Mouse (Mus musculus) thymus, postnatal 10 days (tissue): ENCODE measurements around the gene Astl.
A peak's percentile ranks its signal among the peaks of the same experiment; 100 is the strongest.
"Not testable (repeated sequence)": the region's sequence is repeated elsewhere in the genome, so short reads cannot be mapped to it uniquely, and the experiment has no call there.

Experiments
- DNase-seq, 2 experiments: peaks; one replicate each; pipeline ENCODE4 v3.0.0; 2021; ENCODE audit warnings: low spot score in 2 of 2

Gene Astl

DNA sequence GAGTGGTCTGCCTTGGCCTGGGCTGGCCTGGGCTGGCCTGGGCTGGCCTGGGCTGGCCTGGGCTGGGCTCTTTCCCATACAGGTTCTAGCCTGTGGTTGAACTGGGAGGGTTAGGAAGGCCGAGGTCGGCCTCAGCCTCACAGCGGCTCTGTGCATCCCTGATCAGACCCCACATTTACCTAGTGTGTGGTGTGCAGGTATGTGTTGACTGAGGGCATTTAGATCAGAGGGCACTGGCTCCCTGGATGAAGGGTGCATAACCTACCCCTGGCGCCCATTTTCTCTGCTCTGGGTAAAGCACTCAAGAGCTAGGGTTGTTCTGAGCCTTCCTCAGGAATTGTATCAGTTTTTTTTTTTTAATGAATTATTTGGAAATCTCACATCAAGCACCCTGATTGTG lies at the start of gene Astl:
Gene Astl (plus strand): TSS at position 224 of the 400 bp plus-strand sequence.
- DNase-seq, result peak in 1 of 2 experiments; percentile 11

- DNase-seq, result no peak
Observed at GRCm38 (mm10) chr2:127292250-127292649, 46.2 kb upstream of the Astl start.

DNA sequence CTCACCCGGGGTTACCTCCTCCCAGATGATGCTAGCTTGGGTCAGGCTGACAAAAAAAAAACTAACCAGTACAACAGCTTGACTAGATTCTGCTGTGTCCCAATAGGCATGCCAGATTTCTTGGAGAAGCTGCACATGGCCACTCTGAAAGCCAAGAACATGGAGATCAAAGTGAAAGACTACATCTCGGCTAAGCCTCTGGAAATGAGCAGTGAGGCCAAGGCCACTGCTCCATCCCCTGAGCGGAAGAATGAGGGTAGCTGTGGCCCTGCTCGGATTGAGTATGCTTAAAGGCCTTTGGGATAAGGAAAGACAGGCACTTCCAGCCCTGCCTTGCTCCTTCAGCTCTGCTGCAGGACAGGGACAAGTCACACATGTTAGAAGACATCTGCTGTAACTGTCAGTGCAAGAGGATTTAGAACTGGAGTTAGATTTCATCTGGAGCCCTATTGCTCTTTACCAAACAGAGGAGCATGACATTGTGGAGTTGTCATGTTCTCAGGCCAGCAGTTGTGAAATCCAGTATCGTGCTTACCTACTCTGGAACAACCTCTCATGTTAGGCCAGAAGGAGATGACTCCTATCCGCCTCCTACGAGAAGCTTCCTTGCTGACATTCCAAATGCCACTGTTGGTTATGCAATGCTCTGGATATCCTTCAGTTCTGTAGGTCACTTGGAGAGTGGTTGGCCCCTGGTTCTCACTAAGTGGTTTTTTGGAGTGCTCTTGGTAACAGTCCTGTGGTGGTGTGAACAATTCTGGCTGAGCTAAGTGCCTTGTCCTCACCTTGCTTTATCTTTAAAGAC lies 41.2 kb upstream of the Astl start:
- DNase-seq, result no peak

DNA sequence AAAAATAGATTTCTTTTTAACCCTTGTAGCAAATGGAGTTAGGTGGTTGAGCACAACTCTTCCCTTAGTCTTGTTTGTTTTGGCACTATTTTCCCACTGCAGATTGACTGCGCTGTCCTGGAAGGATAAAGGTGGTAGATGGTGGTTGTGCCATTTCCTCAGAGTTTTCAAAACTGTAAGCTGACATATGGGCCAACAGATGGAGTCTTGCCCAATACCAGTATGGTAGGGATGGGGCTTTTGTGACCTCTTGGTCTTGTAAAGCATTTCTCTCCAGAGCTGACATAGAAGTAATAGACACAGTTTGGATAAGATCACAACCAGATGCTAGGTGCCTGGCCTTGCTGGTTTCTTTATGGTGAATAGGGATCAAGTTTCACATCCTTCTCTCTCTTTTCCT lies 40.4 kb upstream of the Astl start:
- no peak for DNase-seq

DNA sequence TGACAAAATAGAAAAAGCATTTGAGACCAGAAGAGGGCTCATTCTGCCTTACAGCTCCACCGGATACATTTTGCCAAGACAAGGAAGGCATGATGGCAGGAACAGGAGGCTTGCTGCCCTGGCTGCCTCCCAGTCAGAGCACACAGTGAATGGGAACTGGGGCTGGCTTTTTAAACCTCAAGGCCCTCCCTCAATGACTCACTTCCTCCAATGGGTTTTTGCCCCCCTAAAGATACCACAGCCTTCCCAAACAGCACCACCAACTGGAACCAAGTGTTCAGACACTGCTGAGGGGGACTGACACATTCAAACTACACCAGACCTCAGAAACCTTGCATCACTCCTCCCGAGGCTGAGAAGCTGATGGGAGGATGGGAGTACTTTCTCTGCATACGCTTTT lies 37.7 kb upstream of the Astl start:
- DNase-seq, result no peak

DNA sequence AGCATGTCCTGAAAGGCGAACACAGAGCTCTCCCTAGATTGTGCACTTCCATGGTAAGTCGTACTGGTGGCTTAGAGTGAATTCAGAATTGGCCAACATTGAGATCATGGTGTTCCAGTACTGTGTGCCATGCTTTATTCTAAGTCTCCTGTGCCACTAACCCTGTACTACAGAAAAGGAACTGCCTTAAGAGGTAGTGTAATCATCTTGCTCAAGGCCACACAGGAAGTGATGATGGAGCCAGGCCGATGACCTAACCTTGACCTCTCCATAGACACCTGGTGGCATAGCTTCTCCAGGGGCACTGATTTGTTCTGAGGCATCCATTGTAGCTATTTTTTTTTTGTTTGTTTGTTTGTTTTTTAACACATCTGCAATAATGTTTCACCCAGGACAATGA lies 36.6 kb upstream of the Astl start:
- no peak for DNase-seq

GRCm38 (mm10) chr2:127304192-127304591 lies 34.2 kb upstream of the Astl start:
- not testable (repeated sequence) for DNase-seq

DNA sequence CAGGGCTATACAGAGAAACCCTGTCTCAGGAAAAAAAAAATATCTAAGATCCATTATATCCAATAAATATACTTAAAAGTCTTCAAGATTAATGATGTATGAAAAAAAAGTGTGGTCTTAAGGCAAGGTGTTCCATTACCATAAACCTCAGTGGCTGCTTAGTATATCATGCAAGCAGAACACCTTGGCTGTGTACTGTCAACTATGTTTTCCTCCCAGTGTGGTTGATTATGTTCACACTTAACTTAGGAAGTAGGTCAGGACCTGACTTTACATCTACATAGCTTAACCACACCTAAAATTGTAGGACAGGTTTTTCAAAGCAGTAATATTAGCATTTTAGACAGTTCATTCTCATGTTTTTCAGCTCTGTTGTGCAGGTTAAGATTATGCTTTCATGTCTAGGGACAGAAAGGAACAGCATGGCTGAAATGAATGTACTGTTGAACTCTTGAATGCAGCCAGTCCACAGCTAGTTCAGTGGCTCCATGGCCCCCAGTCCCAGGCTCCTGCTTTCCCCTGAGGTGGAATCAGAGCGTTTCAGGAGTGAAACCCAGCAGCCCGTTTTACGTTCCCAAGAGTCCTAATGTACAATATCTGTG lies 33.7 kb upstream of the Astl start:
- DNase-seq, result no peak

DNA sequence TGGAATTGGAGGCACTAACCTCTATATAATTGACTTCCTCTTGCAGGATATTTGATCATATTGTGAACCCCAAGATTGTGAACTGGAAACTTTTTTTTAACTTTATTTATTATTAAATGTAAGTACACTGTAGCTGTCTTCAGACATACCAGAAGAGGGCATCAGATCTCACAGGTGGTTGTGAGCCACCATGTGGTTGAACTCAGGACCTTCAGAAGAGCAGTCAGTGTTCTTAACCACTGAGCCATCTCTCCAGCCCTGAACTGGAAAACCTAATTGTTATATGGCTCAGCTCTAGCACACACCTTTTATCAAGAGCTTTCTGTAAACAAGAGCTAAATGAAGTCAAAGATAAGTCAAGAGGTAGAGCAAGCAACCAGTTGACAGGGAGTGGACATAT lies 32.3 kb upstream of the Astl start:
- DNase-seq, result no peak

GRCm38 (mm10) chr2:127307179-127307578 lies 31.3 kb upstream of the Astl start:
- DNase-seq, result no peak

- DNase-seq, result peak in 1 of 2 experiments; percentile 45
Observed at GRCm38 (mm10) chr2:127308660-127309059, 29.8 kb upstream of the Astl start.

- no peak for DNase-seq
Observed at GRCm38 (mm10) chr2:127310246-127310645, 28.2 kb upstream of the Astl start.

DNA sequence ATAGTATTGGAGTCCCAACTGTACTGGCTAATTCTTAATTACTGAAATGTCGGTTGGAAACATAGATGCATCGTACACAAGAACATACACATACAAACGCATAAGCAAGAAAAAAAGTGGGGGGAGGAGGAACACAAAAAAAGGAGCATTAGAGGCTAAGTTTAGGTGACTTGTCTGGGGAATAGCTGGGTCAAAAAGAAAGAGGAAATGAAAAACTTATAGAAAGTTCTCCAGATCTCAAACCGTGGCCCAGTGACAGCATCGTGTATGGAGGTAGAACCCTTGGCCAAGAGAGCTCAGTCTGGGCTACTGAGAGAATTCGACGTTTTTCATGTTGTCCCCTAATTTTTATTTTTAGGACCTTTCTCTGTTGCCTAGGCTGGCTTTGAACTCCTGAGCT lies 27.8 kb upstream of the Astl start:
- no peak for DNase-seq

DNA sequence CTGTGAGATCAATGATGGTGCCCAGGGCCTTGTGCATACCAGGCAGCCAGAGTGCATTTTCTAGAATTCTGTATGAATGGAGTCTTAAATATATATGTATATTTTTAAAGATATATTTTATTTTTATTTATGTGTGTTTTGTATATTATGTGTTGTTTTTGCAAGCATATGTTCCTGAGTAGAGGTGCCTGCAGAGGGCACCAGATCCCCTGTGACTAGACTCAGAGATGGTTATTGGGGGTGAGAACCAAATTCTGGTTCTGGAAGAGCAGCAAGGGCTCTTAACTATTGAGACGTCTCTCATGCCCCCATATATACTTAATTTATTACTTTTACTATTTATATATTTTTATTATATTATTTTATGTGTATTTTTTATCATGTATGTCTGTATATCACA lies 27.2 kb upstream of the Astl start:
- no peak for DNase-seq

GRCm38 (mm10) chr2:127312801-127313200 lies 25.6 kb upstream of the Astl start:
- no peak for DNase-seq

GRCm38 (mm10) chr2:127313878-127314277 lies 24.6 kb upstream of the Astl start:
- no peak for DNase-seq

DNA sequence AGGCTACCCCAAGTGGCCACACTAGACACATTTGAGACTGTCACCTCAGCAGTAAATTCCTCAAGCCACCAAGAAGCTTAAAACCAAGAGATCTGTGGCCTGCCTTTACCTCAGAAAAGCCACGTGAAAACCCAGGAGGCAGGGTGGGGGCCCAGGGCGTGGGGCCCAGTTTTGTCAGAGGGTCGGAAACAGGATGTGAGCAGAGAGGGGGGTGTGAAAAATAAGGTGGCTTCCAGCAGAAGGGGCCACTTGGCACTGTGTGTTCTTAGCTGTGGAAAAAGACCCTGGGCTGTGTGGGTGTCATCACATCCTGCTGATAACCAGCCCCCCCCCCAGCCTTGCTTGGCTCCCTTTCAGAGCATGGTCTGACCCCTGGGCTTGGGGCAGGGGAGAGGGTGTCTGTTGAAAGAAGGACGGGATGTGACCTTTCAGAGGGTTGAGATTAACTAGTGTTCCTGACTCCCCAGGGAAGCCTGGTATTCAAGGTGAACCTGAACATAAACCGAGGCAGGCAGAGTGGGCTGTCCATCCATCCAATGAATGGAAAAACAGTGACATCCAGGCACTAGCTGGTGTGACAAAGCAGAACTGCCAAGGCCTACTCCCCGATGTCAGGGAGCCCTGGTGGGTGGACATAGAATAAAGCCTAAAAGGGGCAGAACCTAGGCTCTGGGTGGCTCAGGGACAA lies 23.8 kb upstream of the Astl start:
- peak; percentile 83 to 87 for DNase-seq

DNA sequence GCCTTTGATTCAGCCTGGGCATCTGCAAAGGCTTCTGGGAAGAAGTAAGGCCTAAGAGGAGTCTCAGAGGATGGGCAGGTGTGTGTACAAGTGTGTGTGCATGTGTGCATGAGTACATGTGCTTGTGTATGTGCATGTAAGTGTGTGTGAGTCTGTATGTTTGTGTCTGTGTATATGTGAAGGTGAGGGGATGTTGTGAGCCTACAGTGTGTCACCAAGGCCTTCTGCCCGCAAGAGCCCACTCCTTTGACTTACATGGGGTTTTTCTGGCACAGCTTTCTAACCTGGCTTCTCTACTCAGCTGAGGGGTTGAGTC lies 23.3 kb upstream of the Astl start:
- DNase-seq, result no peak

- DNase-seq, result no peak
Observed at GRCm38 (mm10) chr2:127316431-127316830, 22.0 kb upstream of the Astl start.

DNA sequence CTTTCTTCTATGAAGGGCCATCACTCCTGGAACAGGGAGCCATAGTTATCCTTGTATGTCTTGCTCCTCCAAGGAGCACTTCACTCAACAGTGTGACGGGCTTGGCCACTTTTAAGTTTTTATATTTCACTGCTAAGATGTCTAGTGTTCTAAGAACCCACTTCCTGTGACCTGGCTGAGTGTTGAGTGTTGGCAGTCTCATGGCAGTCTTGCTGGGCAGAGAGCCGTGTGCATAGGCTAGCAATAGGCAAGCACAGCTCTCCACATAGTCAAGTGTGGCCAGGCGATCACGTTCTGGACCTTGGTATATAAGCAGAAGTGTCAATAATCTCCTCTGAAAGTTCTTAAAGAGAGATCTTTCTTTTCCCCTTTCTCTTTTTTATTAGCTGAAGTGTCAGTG lies 20.3 kb upstream of the Astl start:
- DNase-seq, result no peak

- DNase-seq, result no peak
Observed at GRCm38 (mm10) chr2:127319071-127319470, 19.4 kb upstream of the Astl start.

DNA sequence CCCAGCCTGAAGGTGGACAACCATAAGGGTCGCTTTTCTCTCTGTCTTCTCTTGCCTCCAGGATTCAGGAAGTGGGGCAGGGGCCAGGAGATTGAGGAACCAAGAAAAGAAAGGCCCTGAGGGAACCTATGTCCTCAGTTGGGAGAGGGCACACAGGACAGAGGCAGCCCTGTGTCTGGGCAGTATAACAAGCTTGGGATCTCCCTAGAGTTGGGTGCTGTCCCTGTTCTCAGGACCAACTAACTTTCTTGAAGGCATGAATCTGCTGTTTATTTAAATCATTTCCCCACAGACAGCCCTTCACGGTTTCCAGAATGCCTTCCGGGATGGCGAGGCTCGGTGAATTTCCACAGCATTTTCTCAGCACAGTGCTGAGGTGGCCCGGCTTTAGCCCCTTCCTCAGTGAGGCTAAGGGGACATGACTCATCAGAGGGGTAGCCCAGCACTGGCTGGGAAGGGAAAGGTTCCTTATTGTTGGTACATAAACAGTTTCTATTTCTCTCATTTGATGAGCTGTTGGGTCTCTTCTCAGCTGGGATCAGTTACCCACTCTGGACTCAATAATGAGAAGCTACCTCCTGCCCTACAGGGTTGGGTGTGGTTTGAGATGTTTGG lies 15.7 kb upstream of the Astl start:
- no peak for DNase-seq

DNA sequence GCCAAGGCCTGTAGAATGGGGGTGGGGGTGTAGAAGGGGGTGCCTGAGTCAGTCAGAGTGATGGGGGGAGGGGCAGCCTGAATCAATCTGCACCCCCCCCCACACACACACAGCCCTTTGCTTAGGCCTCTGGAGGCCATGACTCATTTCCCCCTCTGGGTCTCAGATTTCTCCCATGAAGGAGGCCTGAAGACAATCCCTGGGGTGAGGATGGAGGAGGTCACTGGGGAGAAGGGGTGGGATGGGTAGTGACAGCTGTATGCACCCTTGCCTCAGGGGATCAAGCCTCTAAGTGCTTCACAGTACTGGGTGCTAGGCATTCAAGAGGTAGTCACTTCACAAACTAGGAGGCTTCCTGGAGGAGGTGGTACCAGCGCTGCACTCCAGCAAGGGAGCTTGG lies 14.8 kb upstream of the Astl start:
- no peak for DNase-seq
